Mouse (Mus musculus) heart, postnatal 14 days (tissue): ENCODE data around the gene Fubp3. TPM values are rescaled to one million over a fixed set of nuclear protein-coding genes. Genes with fewer than 3 reads are reported as not detected.

Experiments
- DNase-seq, 2 experiments: peaks; one replicate each; pipeline ENCODE4 v3.0.0; 2021 to 2022
- intact Hi-C: fragments of 180-260 bp; cut with DNase I; formaldehyde crosslinking; loops from one replicate; pipeline ENCODE4 v1.15.1; 2025
- microRNA-seq, 2 experiments: library from miRNA; unstranded; fragments of <30 nt; microRNA quantifications; one replicate each; pipeline ENCODE4 v1.2.0; 2021 to 2022
- total RNA-seq, 2 experiments: library from RNA; stranded (reverse); gene quantifications; 2 replicates each; pipeline ENCODE4 v1.2.3; 2021

Gene Fubp3
- total RNA-seq, 2 experiments from 2014 or later, result 21.0 to 24.1 TPM

DNA sequence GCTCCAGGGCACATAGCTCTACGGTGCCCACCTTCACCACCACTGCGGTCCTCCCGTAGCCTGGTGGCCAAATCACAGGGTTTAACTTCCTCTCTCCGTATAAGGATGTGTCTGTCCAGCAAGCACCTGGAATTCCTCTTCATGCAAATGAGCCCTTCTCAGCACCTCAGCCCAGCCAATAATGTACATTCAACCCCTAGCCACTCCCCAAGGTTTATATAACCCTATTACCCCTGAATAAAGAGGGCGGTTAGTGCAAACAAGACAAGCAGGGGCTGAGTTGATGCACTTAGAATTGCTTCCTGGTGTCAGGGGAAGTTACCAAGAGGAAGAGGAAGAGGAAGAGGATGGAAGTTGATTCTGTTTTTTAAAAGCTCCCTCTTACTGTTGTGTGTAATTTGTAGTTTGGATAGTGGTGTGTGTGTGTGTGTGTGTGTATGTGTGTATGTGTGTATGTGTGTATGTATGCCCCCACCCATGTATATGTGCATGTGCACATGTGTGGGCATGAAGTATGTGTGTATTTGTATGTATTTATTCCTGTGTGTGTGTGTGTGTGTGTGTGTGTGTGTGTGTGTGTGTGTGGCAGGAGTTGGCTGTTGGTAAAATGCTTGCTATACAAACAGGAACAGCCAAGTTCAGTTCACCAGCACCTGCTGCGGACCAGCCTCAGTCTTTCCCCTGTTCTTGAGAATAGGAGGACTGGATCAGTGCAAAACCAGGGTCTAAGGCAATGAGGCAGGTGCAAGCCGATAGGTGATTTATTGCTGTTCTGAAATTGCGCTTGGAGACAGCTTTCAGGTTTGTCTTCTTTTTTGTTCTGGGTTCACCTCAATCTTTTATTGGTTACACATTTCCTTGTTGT, 90.7 kb downstream of the Fubp3 start:
- DNase-seq, result no peak
- intact Hi-C loops, result no loop called here

DNA sequence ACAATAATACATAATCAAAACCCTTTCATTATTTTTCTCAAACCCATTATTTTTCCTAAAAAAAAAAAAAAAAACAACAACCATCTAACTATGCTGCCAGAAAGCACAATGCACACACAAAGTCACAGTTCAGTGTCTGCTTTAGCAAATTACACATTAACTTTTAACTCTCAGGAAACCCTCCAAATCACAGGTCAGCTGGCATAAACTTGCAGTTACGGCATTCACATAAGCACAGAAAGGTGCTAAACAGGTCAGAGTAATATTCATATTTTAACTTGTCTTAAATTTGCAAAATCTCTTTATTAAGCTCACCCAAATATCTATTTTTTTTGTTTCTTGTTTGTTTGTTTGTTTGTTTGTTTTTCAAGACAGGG, 91.3 kb downstream of the Fubp3 start:
- intact Hi-C loops, result no loop called here
- DNase-seq, result no peak

Small RNAs within 50 kb of the gene (microRNA-seq; reads per million reads assigned to microRNA genes)
- 0.54 to 3.1 reads per million in 2 experiments for gene Mir6998

Other genes with a start within 250 kb of the Fubp3 start
- 1 to 10 TPM; 3.1 to 3.7 TPM for gene Ass1, start 102.4 kb upstream of the Fubp3 start, total RNA-seq
- gene Prdm12, start 67.4 kb downstream of the Fubp3 start, total RNA-seq, result not detected
- gene Exosc2, start 98.1 kb downstream of the Fubp3 start, total RNA-seq, result 1 to 10 TPM; 9.1 to 9.2 TPM
- gene Abl1, start 115.7 kb downstream of the Fubp3 start, total RNA-seq, result 10 to 100 TPM; 43.1 to 45.7 TPM
- not detected for gene Qrfp, start 237.9 kb downstream of the Fubp3 start, total RNA-seq